Mouse (Mus musculus) spleen, adult 2 months (tissue): ENCODE results near the gene Mettl22.

Source experiments
- CTCF ChIP-seq: fragments of 200-500 bp; IDR thresholded peaks from 2 replicates; pipeline ENCODE4 v1.5.1; 2011; ENCODE audit warnings: mild to moderate bottlenecking, inconsistent platforms; ENCODE audit not compliant: insufficient read depth, insufficient read length, insufficient replicate concordance; ENCODE audit errors: extremely low read depth
- POLR2A ChIP-seq: fragments of 200-500 bp; IDR thresholded peaks from 2 replicates; pipeline ENCODE4 v1.6.1; 2011; ENCODE audit warnings: low read depth, low read length, inconsistent platforms

GRCm38 (mm10) chr16:8524163-8524847, 53.7 kb downstream of the Mettl22 start:
- TF ChIP-seq POLR2A (no peak), CTCF (no peak)
